Mouse (Mus musculus): Measurements from ENCODE around the gene Anapc5. TPM values are rescaled to one million over a fixed set of nuclear protein-coding genes. Genes with fewer than 3 reads are reported as not detected.
A peak's percentile ranks its signal among the peaks of the same experiment; 100 is the strongest.

Anapc5 gene
- polyA plus RNA-seq, 1 experiment from 2014 or later: 491 TPM

- no peaks in the 10 kb centered on the region for H3K9me3 ChIP-seq
- H3K4me3 ChIP-seq: no peak overlapping the region
- no peaks in the 10 kb centered on the region for H3K27me3 ChIP-seq (ENCODE audit: insufficient read depth, poor library complexity, severe bottlenecking)
- no peak for DNase-seq (ENCODE audit: low spot score)
- peaks cover 6% of the 10 kb centered on the region for H3K4me1 ChIP-seq (replicated peaks)
- H3K36me3 ChIP-seq: peaks cover 85% of the 10 kb centered on the region
- no peak overlapping the region for H3K27ac ChIP-seq
- WGBS: 93% methylated on average over 2 of the region's 2 CpGs
Measured at GRCm38 (mm10) chr5:122788696-122789095, 32.4 kb downstream of the Anapc5 start.

GRCm38 (mm10) chr5:122786035-122786819 is 34.9 kb downstream of the Anapc5 start:
- WGBS: 75% methylated on average over 12 of the region's 12 CpGs
- DNase-seq (ENCODE audit: low spot score): no peak
- peaks cover 61% of the 10 kb centered on the region for H3K36me3 ChIP-seq
- H3K27me3 ChIP-seq (ENCODE audit: insufficient read depth, poor library complexity, severe bottlenecking): no peaks in the 10 kb centered on the region
- no peaks in the 10 kb centered on the region for H3K9me3 ChIP-seq
- H3K4me1 ChIP-seq (replicated peaks): peaks cover 6% of the 10 kb centered on the region
- no peak overlapping the region for H3K27ac ChIP-seq
- no peak overlapping the region for H3K4me3 ChIP-seq

DNA sequence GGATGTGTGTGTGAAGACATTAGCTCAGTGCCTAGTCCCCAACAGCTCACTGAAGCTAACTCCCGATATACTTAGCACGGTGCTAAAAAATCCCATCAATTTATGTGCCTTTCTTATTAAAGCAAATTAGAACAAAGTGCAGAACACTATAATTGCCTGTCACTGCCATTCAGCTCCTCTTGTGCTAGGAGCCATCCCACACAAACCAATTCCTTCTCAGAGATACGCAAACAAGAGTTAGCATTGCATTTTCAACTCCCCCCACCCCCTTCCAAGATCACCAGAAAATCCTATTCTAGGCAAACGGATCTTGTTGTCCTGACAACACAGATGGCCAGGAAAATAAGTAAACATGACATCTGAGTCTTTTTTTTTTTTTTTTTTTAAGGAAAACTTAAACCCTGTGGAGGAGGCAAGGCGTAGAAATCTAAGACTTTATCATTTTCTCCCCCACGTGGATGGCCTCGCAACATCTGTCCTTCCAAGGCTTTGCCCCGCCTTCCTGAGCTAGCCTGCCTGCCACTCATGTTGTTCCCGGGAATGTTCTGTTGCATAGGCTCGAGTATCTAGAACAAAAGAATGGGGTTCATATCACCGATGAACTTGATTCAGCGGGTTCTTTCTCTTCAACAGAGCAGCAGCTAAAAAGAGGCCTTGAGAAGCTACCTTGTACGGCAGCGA is 37.3 kb downstream of the Anapc5 start:
- Histone ChIP-seq H3K36me3 (peaks cover 37% of the 10 kb centered on the region), H3K27me3 (ENCODE audit: insufficient read depth, poor library complexity, severe bottlenecking) (peaks cover 4% of the 10 kb centered on the region; the same call in 1 of the 2 replicates), H3K9me3 (no peaks in the 10 kb centered on the region), H3K27ac (no peak overlapping the region), H3K4me1 (replicated peaks) (peaks cover 15% of the 10 kb centered on the region), H3K4me3 (no peak overlapping the region)
- no peak for DNase-seq (ENCODE audit: low spot score)
- 64% methylated on average over 14 of the region's 14 CpGs for WGBS

GRCm38 (mm10) chr5:122782066-122782465 is 39.1 kb downstream of the Anapc5 start:
- WGBS: 70% methylated on average over 1 of the region's 1 CpGs
- peaks cover 19% of the 10 kb centered on the region for H3K36me3 ChIP-seq
- no peaks in the 10 kb centered on the region for H3K9me3 ChIP-seq
- H3K27ac ChIP-seq: no peak overlapping the region
- DNase-seq (ENCODE audit: low spot score): no peak
- H3K4me3 ChIP-seq: no peak overlapping the region
- peaks cover 13% of the 10 kb centered on the region; the same call in 1 of the 2 replicates for H3K27me3 ChIP-seq (ENCODE audit: insufficient read depth, poor library complexity, severe bottlenecking)
- H3K4me1 ChIP-seq (replicated peaks): peaks cover 25% of the 10 kb centered on the region

GRCm38 (mm10) chr5:122780791-122781432 is 40.2 kb downstream of the Anapc5 start:
- H3K27me3 ChIP-seq (ENCODE audit: insufficient read depth, poor library complexity, severe bottlenecking): peaks cover 13% of the 10 kb centered on the region; the same call in 1 of the 2 replicates
- H3K4me3 ChIP-seq: no peak overlapping the region
- peaks cover 25% of the 10 kb centered on the region for H3K4me1 ChIP-seq (replicated peaks)
- no peaks in the 10 kb centered on the region for H3K9me3 ChIP-seq
- H3K36me3 ChIP-seq: peaks cover 11% of the 10 kb centered on the region
- WGBS: 87% methylated on average over 19 of the region's 19 CpGs
- H3K27ac ChIP-seq: no peak overlapping the region
- DNase-seq (ENCODE audit: low spot score): no peak

DNA sequence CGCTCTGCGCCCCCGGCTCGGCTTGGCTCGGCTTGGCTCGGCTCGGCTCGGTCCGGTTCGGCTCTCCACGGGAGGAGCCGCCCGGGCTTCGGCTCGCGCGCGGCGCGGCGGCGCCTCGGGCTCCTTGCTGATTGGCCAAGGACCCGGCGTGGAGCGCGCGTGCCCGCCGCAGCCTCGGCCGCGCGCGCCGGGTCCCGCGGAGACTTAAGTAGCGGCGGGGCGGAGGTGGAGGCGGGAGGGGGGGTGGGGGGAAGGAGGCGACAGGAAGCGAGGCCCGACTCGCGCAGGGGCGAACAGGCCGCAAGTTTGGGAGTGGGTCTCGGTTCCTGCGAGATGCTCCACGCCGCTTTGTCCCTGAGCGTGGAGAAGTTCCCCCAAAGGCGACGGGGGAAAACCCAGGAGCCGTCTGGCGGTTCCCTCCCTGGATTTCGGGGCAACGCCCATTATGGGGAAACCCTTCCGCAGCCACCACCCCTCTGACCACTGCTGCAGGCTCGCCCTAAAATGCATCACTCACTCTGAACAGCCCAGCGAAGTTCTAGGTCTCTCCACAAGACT is 41.8 kb downstream of the Anapc5 start, which contains the start of gene Camkk2:
Camkk2 (minus strand) TSS at position 133 of the 558 bp plus-strand sequence.
- H3K27me3 ChIP-seq (ENCODE audit: insufficient read depth, poor library complexity, severe bottlenecking): peaks cover 13% of the 10 kb centered on the region; the same call in 1 of the 2 replicates
- peak; percentile 81 for DNase-seq (ENCODE audit: low spot score)
- H3K27ac ChIP-seq: peak within 1 kb of the TSS; percentile 91
- peak within 1 kb of the TSS; percentile 86 for H3K4me3 ChIP-seq
- H3K4me1 ChIP-seq (replicated peaks): peaks cover 23% of the 10 kb centered on the region
- no peaks in the 10 kb centered on the region for H3K9me3 ChIP-seq
- WGBS: under 1% methylated on average over 63 of the region's 63 CpGs
- H3K36me3 ChIP-seq: peaks cover 13% of the 10 kb centered on the region; the same call in 1 of the 2 replicates

DNA sequence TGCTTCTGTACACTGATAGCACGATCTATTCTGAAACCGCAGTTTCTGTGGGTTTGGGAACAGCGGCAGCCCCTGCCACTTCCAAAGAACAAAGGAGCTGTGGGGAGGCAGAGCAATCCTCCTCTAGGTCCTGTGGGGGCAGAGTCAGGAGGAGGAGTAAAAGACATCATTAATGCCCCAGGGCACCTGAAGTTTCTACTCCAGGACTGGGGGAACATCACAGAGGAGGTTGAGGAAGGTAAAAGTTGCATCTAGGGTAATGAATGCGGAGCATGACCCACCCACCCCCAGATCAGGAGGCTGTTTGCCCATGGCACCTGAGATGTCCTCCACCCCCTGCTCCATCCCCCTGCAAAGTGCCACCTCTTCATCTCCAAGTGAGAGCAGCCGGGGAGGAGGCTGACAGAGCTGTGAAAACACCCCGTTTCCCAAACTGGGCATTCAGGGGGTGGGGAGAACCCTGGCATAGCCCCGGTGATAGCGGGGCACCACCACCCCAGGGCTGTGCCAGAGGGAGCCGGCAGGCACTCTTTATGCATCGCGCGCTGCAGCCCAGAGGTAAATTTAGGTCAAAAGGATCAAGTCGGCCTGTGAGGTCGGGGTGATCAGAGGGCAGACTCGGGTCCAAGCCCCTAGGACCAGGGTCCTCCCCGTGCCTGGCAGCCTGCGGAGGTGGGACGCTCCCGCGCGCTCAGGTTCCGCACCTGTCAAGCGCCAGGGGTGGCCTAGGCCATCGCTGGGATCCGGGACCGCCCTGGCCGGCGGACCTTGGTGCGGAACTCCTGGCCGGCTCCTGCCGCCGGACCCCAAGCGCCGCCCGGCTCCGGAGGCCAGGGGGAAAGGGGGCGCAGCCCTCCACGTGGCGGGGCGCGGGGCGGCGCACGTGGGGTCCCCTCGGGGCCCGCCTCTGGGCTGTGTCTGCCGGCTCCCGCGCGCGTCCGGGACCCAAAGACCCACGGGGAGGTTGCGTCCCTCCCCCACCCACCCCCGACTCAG is 42.6 kb downstream of the Anapc5 start:
- Histone ChIP-seq H3K4me1 (replicated peaks) (peaks cover 19% of the 10 kb centered on the region), H3K4me3 (peak overlapping the region; percentile 86), H3K27ac (peak overlapping the region; percentile 91), H3K27me3 (ENCODE audit: insufficient read depth, poor library complexity, severe bottlenecking) (peaks cover 13% of the 10 kb centered on the region; the same call in 1 of the 2 replicates), H3K36me3 (peaks cover 18% of the 10 kb centered on the region), H3K9me3 (no peaks in the 10 kb centered on the region)
- peak; percentile 55 for DNase-seq (ENCODE audit: low spot score)
- 2% methylated on average over 55 of the region's 55 CpGs for WGBS

- no peak for DNase-seq (ENCODE audit: low spot score)
- Histone ChIP-seq H3K27me3 (ENCODE audit: insufficient read depth, poor library complexity, severe bottlenecking) (peaks cover 13% of the 10 kb centered on the region; the same call in 1 of the 2 replicates), H3K27ac (no peak overlapping the region), H3K4me3 (no peak overlapping the region), H3K4me1 (replicated peaks) (peaks cover 19% of the 10 kb centered on the region), H3K9me3 (no peaks in the 10 kb centered on the region), H3K36me3 (peaks cover 29% of the 10 kb centered on the region)
- WGBS: 49% methylated on average over 2 of the region's 2 CpGs
Measured at GRCm38 (mm10) chr5:122777322-122777721, 43.8 kb downstream of the Anapc5 start.

DNA sequence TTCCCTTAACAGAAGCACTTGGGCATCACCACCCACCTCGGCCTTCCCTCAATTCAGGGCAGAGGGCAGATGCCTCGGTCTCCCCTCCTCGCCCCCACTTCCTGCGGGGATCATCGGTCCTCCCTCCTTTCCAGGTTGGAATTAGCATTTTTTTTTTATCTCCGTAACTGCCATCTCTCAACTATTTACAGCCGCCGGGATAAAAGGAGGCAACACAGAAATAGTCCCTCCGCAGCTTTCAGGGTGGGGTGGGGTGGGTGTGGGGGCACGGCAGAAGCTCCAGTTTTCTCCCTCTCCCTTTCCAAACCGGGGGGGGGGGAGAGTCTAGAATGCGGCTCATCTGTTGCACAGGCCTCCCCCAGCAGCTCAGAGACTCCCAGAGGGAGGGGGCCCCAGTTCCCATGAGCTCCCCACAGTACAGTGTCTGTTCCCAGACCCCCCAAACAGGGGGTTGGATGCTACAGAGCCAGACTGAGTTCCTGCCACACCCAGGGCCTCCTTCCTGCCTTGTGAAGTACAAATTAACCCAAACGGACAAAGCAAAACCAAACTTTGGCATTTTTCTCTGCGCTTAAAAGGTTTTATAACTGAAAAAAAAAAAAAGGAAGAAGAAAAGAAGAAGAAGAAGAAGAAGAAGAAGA is 45.4 kb downstream of the Anapc5 start:
- Histone ChIP-seq H3K4me1 (replicated peaks) (peaks cover 22% of the 10 kb centered on the region), H3K36me3 (peaks cover 32% of the 10 kb centered on the region), H3K27ac (no peak overlapping the region), H3K9me3 (no peaks in the 10 kb centered on the region), H3K4me3 (no peak overlapping the region), H3K27me3 (ENCODE audit: insufficient read depth, poor library complexity, severe bottlenecking) (peaks cover 13% of the 10 kb centered on the region; the same call in 1 of the 2 replicates)
- 82% methylated on average over 14 of the region's 14 CpGs for WGBS
- no peak for DNase-seq (ENCODE audit: low spot score)

DNA sequence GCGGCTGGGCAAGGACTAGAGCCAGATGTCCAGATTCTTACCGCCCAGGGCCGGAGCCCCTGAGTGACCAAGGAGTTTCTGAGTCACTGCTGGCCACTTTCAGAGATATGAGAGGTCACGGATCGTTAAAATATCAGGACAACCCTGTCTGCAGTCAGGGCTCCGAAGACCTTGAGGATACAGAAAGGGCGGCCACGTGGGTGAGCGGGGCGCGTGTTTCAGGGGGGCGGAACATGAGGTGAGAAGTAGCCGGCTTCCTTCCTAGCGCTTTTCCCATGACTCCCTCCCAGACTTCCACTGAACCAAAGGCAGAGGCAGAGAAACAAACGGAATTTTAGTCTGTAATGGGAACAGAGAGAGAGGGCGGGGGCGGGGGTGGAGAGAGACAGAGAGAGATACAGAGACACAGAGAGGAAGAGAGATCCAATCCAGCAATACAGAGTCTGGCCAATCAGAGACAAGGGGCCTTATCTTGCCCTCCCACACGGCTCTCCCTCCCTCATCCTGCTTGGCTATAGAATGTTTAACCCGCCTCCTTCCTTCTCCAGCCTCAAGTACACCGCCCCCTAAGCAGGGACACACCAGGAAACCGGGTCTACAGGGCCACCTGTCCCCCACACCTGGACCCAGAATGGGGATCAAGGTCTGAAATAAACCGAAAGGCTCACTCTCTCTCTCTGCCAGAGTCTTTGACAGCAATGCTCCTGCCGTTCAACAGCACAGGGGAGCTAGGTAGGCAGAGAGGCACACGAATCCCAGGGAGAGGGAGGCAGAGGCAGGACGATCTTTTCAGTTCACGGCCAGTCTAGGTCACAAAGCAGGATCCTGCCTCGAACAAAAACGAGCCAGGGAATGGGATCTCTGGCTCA is 46.2 kb downstream of the Anapc5 start:
- H3K9me3 ChIP-seq: no peaks in the 10 kb centered on the region
- H3K4me1 ChIP-seq (replicated peaks): peaks cover 26% of the 10 kb centered on the region
- no peak overlapping the region for H3K4me3 ChIP-seq
- DNase-seq (ENCODE audit: low spot score): no peak
- H3K27ac ChIP-seq: no peak overlapping the region
- peaks cover 37% of the 10 kb centered on the region for H3K36me3 ChIP-seq
- 77% methylated on average over 28 of the region's 28 CpGs for WGBS
- peaks cover 9% of the 10 kb centered on the region; the same call in 1 of the 2 replicates for H3K27me3 ChIP-seq (ENCODE audit: insufficient read depth, poor library complexity, severe bottlenecking)

Data from hindbrain, embryonic 10.5 days (tissue).